In genomic region chr14:50061590-50061954, GRCm38 (mm10) we compare ENCODE assay signal across 8 mouse cellular contexts. TPM values are rescaled to one million over a fixed set of nuclear protein-coding genes. Genes with fewer than 3 reads are reported as not detected.
DNase-seq lines count a peak whose midpoint lies in the region; ATAC-seq and TF ChIP-seq lines count a peak whose summit lies in the region.

No protein-coding gene starts in this region.

- ATAC-seq in kidney, embryonic 15.5 days (replicated peaks; ENCODE audit: low FRiP score) = peak; percentile 36
- ATAC-seq in limb, embryonic 14.5 days (ENCODE audit: low FRiP score, low read depth) = peak; percentile 32; the same call in 1 of the 2 replicates
- ATAC-seq in neural tube, embryonic 15.5 days (ENCODE audit: low FRiP score) = peak; percentile 45
- no peak for ATAC-seq in activated CD4-positive, CD25-positive, alpha-beta regulatory T cell, adult 4 months

- no peak for TF ChIP-seq POLR2A in bone marrow macrophage, adult 2 months (IDR thresholded peaks at IDR 0.05; ENCODE audit: borderline replicate concordance, low read depth, low read length)
- no peak for TF ChIP-seq POLR2A in limb, embryonic 14.5 days (IDR thresholded peaks at IDR 0.05; ENCODE audit: borderline replicate concordance, extremely low read depth, insufficient read depth, insufficient read length)

- TF ChIP-seq CTCF in bone marrow macrophage, adult 2 months (IDR thresholded peaks at IDR 0.05; ENCODE audit: low read depth, low read length) = no peak

- H3K9ac ChIP-seq in kidney, embryonic 15.5 days = peak overlapping the region; percentile 61
- H3K9ac ChIP-seq in limb, embryonic 14.5 days (ENCODE audit: low read depth, low read length, severe bottlenecking) = peak overlapping the region; percentile 72
- peak overlapping the region; percentile 65 for H3K9ac ChIP-seq in neural tube, embryonic 15.5 days (replicated peaks)

- H3K4me1 ChIP-seq in kidney, embryonic 15.5 days = peaks cover 6% of the 10 kb centered on the region; the same call in 1 of the 2 replicates
- peaks cover 6% of the 10 kb centered on the region; the same call in 1 of the 2 replicates for H3K4me1 ChIP-seq in bone marrow macrophage, adult 2 months (ENCODE audit: control insufficient read depth, insufficient read depth, low read length)
- H3K4me1 ChIP-seq in forebrain, embryonic 10.5 days = peaks cover 8% of the 10 kb centered on the region
- no peaks in the 10 kb centered on the region for H3K4me1 ChIP-seq in limb, embryonic 14.5 days (ENCODE audit: control insufficient read depth, insufficient read depth, low read length)
- H3K4me1 ChIP-seq in neural tube, embryonic 15.5 days = peaks cover 7% of the 10 kb centered on the region

- H3K27ac ChIP-seq in kidney, embryonic 15.5 days = peak overlapping the region; percentile 94
- no peak overlapping the region for H3K27ac ChIP-seq in bone marrow macrophage, adult 2 months (ENCODE audit: insufficient read depth, low read depth, low read length)
- H3K27ac ChIP-seq in forebrain, embryonic 10.5 days = peak overlapping the region; percentile 95
- peak overlapping the region; percentile 92 for H3K27ac ChIP-seq in limb, embryonic 14.5 days (replicated peaks; ENCODE audit: low read depth, low read length)
- H3K27ac ChIP-seq in neural tube, embryonic 15.5 days (replicated peaks) = peak overlapping the region; percentile 89

- no peaks in the 10 kb centered on the region for H3K36me3 ChIP-seq in kidney, embryonic 15.5 days
- H3K36me3 ChIP-seq in forebrain, embryonic 10.5 days (replicated peaks) = peaks cover 7% of the 10 kb centered on the region
- no peaks in the 10 kb centered on the region for H3K36me3 ChIP-seq in limb, embryonic 14.5 days (ENCODE audit: control insufficient read depth, insufficient read depth, low read length)
- no peaks in the 10 kb centered on the region for H3K36me3 ChIP-seq in neural tube, embryonic 15.5 days

- H3K4me2 ChIP-seq in kidney, embryonic 15.5 days = peak overlapping the region; percentile 88
- H3K4me2 ChIP-seq in limb, embryonic 14.5 days (replicated peaks; ENCODE audit: low read depth, low read length, severe bottlenecking) = peak overlapping the region; percentile 70
- H3K4me2 ChIP-seq in neural tube, embryonic 15.5 days = peak overlapping the region; percentile 87

- no peaks in the 10 kb centered on the region for H3K9me3 ChIP-seq in kidney, embryonic 15.5 days (replicated peaks)
- no peaks in the 10 kb centered on the region for H3K9me3 ChIP-seq in forebrain, embryonic 10.5 days
- no peaks in the 10 kb centered on the region for H3K9me3 ChIP-seq in limb, embryonic 14.5 days (ENCODE audit: control insufficient read depth, low read length)
- no peaks in the 10 kb centered on the region for H3K9me3 ChIP-seq in neural tube, embryonic 15.5 days (replicated peaks)

- under 1% methylated on average over 13 of the region's 13 CpGs for WGBS in kidney, embryonic 15.5 days
- under 1% methylated on average over 13 of the region's 13 CpGs for WGBS in forebrain, embryonic 10.5 days
- WGBS in limb, embryonic 14.5 days = 2% methylated on average over 12 of the region's 13 CpGs
- 0% methylated on average over 13 of the region's 13 CpGs for WGBS in neural tube, embryonic 15.5 days

- DNase-seq in kidney, postnatal 36 days = no peak
- no peak for DNase-seq in forebrain, embryonic 10.5 days (ENCODE audit: extremely low spot score, low spot score)
- DNase-seq in limb, embryonic 14.5 days (ENCODE audit: low spot score) = no peak
- no peak for DNase-seq in retina, postnatal 1 day

- H3K27me3 ChIP-seq in kidney, embryonic 15.5 days = no peaks in the 10 kb centered on the region
- H3K27me3 ChIP-seq in forebrain, embryonic 10.5 days (ENCODE audit: poor library complexity, severe bottlenecking) = no peaks in the 10 kb centered on the region
- H3K27me3 ChIP-seq in limb, embryonic 14.5 days (ENCODE audit: control insufficient read depth, insufficient read depth, low read length) = no peaks in the 10 kb centered on the region
- 0 out of 2 replicates have a peak, but pooled peaks cover 9% of the 10 kb centered on the region for H3K27me3 ChIP-seq in neural tube, embryonic 15.5 days (replicated peaks)

- peak overlapping the region; percentile 74 for H3K4me3 ChIP-seq in kidney, embryonic 15.5 days (replicated peaks)
- peak overlapping the region; percentile 68 for H3K4me3 ChIP-seq in bone marrow macrophage, adult 2 months (ENCODE audit: insufficient read depth, low read length)
- peak overlapping the region; percentile 68 for H3K4me3 ChIP-seq in forebrain, embryonic 10.5 days
- peak overlapping the region; percentile 70 for H3K4me3 ChIP-seq in limb, embryonic 14.5 days (replicated peaks; ENCODE audit: low read length)
- peak overlapping the region; percentile 90 for H3K4me3 ChIP-seq in neural tube, embryonic 15.5 days (replicated peaks)

RNA-seq across cellular contexts. Expression of gene Olfr725, which starts 21.4 kb away (rescaled TPM):
- not detected in 2 replicates for polyA plus RNA-seq in kidney, embryonic 15.5 days (2015; fragmentation: Nextera tagmentation; extraction: Ambion mirVana)
- polyA plus RNA-seq in bone marrow macrophage, adult 2 months (2012; ENCODE audit: insufficient read depth, insufficient read length, missing spikeins) = not detected in 2 replicates
- not detected in 2 replicates for polyA plus RNA-seq in forebrain, embryonic 10.5 days (2016; fragmentation: Nextera tagmentation; extraction: Ambion mirVana)
- not detected in 2 replicates for polyA plus RNA-seq in limb, embryonic 14.5 days (2012; rRNA removed)
- polyA plus RNA-seq in limb, embryonic 14.5 days (2014; fragmentation: Nextera tagmentation; extraction: Ambion mirVana) = not detected in 2 replicates
- polyA plus RNA-seq in neural tube, embryonic 15.5 days (2015; fragmentation: Nextera tagmentation; extraction: Ambion mirVana) = not detected in 2 replicates
- not detected for polyA plus RNA-seq in activated CD4-positive, CD25-positive, alpha-beta regulatory T cell, adult 4 months (2017; shearing (Covaris generic))

RNA-seq across cellular contexts. Expression of gene Olfr726, which starts 29.2 kb away (rescaled TPM):
- not detected in 2 replicates for polyA plus RNA-seq in kidney, embryonic 15.5 days (2015; fragmentation: Nextera tagmentation; extraction: Ambion mirVana)
- polyA plus RNA-seq in bone marrow macrophage, adult 2 months (2012; ENCODE audit: insufficient read depth, insufficient read length, missing spikeins) = not detected in 2 replicates
- polyA plus RNA-seq in forebrain, embryonic 10.5 days (2016; fragmentation: Nextera tagmentation; extraction: Ambion mirVana) = not detected in 2 replicates
- polyA plus RNA-seq in limb, embryonic 14.5 days (2012; rRNA removed) = not detected in 2 replicates
- not detected in 2 replicates for polyA plus RNA-seq in limb, embryonic 14.5 days (2014; fragmentation: Nextera tagmentation; extraction: Ambion mirVana)
- not detected in 2 replicates for polyA plus RNA-seq in neural tube, embryonic 15.5 days (2015; fragmentation: Nextera tagmentation; extraction: Ambion mirVana)
- polyA plus RNA-seq in activated CD4-positive, CD25-positive, alpha-beta regulatory T cell, adult 4 months (2017; shearing (Covaris generic)) = not detected
